Mouse (Mus musculus) left cerebral cortex, adult 2 months (tissue): ENCODE results near the gene Rxrg. TPM values are rescaled to one million over a fixed set of nuclear protein-coding genes. Genes with fewer than 3 reads are reported as not detected.
A peak's percentile ranks its signal among the peaks of the same experiment; 100 is the strongest.

Experiments
- DNase-seq, 2 experiments: peaks; one replicate each; pipeline ENCODE4 v3.0.0; 2021 to 2022; ENCODE audit warnings: low spot score in 2 of 2, mixed read lengths in 1 of 2; ENCODE audit errors: extremely low spot score in 1 of 2
- H3K27ac ChIP-seq: fragments of 200-600 bp; 2 replicates; pipeline ENCODE4 v1.8.1; 2022
- H3K4me3 ChIP-seq: fragments of 200-600 bp; 2 replicates; pipeline ENCODE4 v1.8.1; 2022
- CTCF ChIP-seq: fragments of 200-600 bp; IDR thresholded peaks from 2 replicates; pipeline ENCODE4 v1.8.1; 2022; ENCODE audit warnings: antibody characterized with exemption, mild to moderate bottlenecking, moderate library complexity
- intact Hi-C: fragments of 180-260 bp; cut with DNase I; formaldehyde crosslinking; loops from one replicate; pipeline ENCODE4 v1.15.1; 2025
- long read RNA-seq, 2 experiments: library from polyadenylated mRNA; stranded (forward); transcript quantifications; one replicate each; pipeline ENCODE4 v2.0.0; 2021; ENCODE audit warnings: borderline mapping rate in 2 of 2
- total RNA-seq, 2 experiments: library from RNA; stranded (reverse); gene quantifications; 2 replicates each; pipeline ENCODE4 v1.2.3; 2021

Gene Rxrg
- 10 to 100 TPM in 1 of 2 experiments, 1 to 10 TPM in 1; 6.7 to 13.0 TPM for total RNA-seq
- long read RNA-seq, experiment 1, transcript Rxrg-201 (10 exons, 2,110 nt): major isoform, 18 of 19 reads
- long read RNA-seq, experiment 1, partial matches to known transcripts: 0 of 19 reads
- long read RNA-seq, experiment 1, other reads (novel, unspliced or antisense): 1 of 19 reads
- long read RNA-seq, experiment 2, transcript Rxrg-201 (10 exons, 2,110 nt): major isoform, 16 of 20 reads
- long read RNA-seq, experiment 2, partial matches to known transcripts: 0 of 20 reads
- long read RNA-seq, experiment 2, other reads (novel, unspliced or antisense): 4 of 20 reads

- DNase-seq: peak; percentile 56 to 66
- no peak for TF ChIP-seq CTCF
- intact Hi-C loops: no loop called here
- Histone ChIP-seq H3K4me3 (peak within 1 kb of the TSS; percentile 45), H3K27ac (no peak within 1 kb of the TSS)
Observed at GRCm38 (mm10) chr1:167598255-167599081, at the start of gene Rxrg. Rxrg (plus strand) TSS chr1:167598384.

- TF ChIP-seq CTCF: no peak
- Histone ChIP-seq H3K4me3 (no peak overlapping the region), H3K27ac (no peak overlapping the region)
- DNase-seq: no peak
- intact Hi-C loops: no loop called here
Observed at GRCm38 (mm10) chr1:167549324-167549723, 48.9 kb upstream of the Rxrg start.

- no peak for TF ChIP-seq CTCF
- Histone ChIP-seq H3K27ac (no peak overlapping the region), H3K4me3 (no peak overlapping the region)
- DNase-seq: peak; percentile 31 to 38
- intact Hi-C loops: no loop called here
Observed at GRCm38 (mm10) chr1:167551601-167552000, 46.6 kb upstream of the Rxrg start.

- no peak for DNase-seq
- no peak for TF ChIP-seq CTCF
- intact Hi-C loops: no loop called here
- no peak overlapping the region for H3K4me3 ChIP-seq
- no peak overlapping the region for H3K27ac ChIP-seq
Observed at GRCm38 (mm10) chr1:167553959-167554526, 44.1 kb upstream of the Rxrg start.

- intact Hi-C loops: no loop called here
- no peak for DNase-seq
- H3K27ac ChIP-seq: no peak overlapping the region
- H3K4me3 ChIP-seq: no peak overlapping the region
- TF ChIP-seq CTCF: no peak
Observed at GRCm38 (mm10) chr1:167566571-167566970, 31.6 kb upstream of the Rxrg start.

- TF ChIP-seq CTCF: no peak
- no peak for DNase-seq
- H3K27ac ChIP-seq: no peak overlapping the region
- no peak overlapping the region for H3K4me3 ChIP-seq
- intact Hi-C loops: no loop called here
Observed at GRCm38 (mm10) chr1:167579131-167579530, 19.1 kb upstream of the Rxrg start.

GRCm38 (mm10) chr1:167583195-167583594 lies 15.0 kb upstream of the Rxrg start:
- intact Hi-C loops: no loop called here
- TF ChIP-seq CTCF: no peak
- no peak overlapping the region for H3K27ac ChIP-seq
- no peak for DNase-seq
- H3K4me3 ChIP-seq: no peak overlapping the region

- H3K27ac ChIP-seq: no peak overlapping the region
Observed at GRCm38 (mm10) chr1:167583888-167584287, 14.3 kb upstream of the Rxrg start.

GRCm38 (mm10) chr1:167588747-167589558 lies 9.2 kb upstream of the Rxrg start:
- DNase-seq: no peak
- Histone ChIP-seq H3K4me3 (no peak overlapping the region), H3K27ac (no peak overlapping the region)
- intact Hi-C loops: no loop called here
- TF ChIP-seq CTCF: no peak

More at GRCm38 (mm10) chr1:167583888-167584287, 14.3 kb upstream of the Rxrg start:
- TF ChIP-seq CTCF: no peak
- no peak for DNase-seq
- no peak overlapping the region for H3K4me3 ChIP-seq
- intact Hi-C loops: no loop called here

- Histone ChIP-seq H3K4me3 (no peak overlapping the region), H3K27ac (no peak overlapping the region)
- intact Hi-C loops: no loop called here
- TF ChIP-seq CTCF: no peak
- DNase-seq: no peak
Observed at GRCm38 (mm10) chr1:167592175-167592574, 6.0 kb upstream of the Rxrg start.

- TF ChIP-seq CTCF: no peak
Observed at GRCm38 (mm10) chr1:167599211-167599735, 1.1 kb downstream of the Rxrg start.

More at GRCm38 (mm10) chr1:167599211-167599735, 1.1 kb downstream of the Rxrg start:
- no peak overlapping the region for H3K27ac ChIP-seq
- intact Hi-C loops: no loop called here
- H3K4me3 ChIP-seq: no peak overlapping the region; the same call in 1 of the 2 replicates
- DNase-seq: no peak
